Mouse (Mus musculus): Measurements from ENCODE around the gene Csf1. TPM values are rescaled to one million over a fixed set of nuclear protein-coding genes. Genes with fewer than 3 reads are reported as not detected.

Csf1 gene
- polyA plus RNA-seq, 1 experiment = 2.8 TPM

DNA sequence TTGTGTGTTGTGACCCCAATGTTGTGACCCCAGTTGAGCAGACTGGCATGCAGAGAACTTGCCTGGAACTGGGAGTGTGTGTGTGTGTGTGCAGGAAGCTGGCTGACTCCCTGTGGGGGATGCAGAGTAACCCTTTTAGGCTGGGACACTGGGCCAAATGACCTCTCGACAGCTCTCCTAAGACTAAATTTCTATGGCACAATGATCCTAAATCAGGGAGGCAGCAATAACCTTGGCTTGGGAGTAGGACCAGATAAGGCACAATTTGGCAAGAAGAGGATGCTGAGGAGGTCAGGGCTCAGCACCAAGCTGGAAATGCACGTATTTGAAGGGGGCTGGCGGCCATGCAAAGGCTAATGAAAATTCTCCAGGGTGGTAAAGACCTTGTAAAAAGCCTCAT lies 14.2 kb downstream of the Csf1 start:
- Histone ChIP-seq H3K4me3 (ENCODE audit: control insufficient read depth, low read depth, low read length) (no peak overlapping the region), H3K27ac (ENCODE audit: control insufficient read depth, insufficient read depth, low read depth, low read length) (no peak overlapping the region), H3K36me3 (ENCODE audit: control insufficient read depth, insufficient read depth, low read length) (no peaks in the 10 kb centered on the region), H3K27me3 (ENCODE audit: control insufficient read depth, insufficient read depth, low read length) (no peaks in the 10 kb centered on the region), H3K4me1 (ENCODE audit: control insufficient read depth, insufficient read depth, low read length) (peaks cover 32% of the 10 kb centered on the region)
- TF ChIP-seq CTCF (IDR thresholded peaks at IDR 0.05; ENCODE audit: control insufficient read depth, insufficient read depth, insufficient replicate concordance, low read depth, low read length) (no peak), POLR2A (IDR thresholded peaks at IDR 0.05; ENCODE audit: control insufficient read depth, low read depth, low read length) (no peak)

DNA sequence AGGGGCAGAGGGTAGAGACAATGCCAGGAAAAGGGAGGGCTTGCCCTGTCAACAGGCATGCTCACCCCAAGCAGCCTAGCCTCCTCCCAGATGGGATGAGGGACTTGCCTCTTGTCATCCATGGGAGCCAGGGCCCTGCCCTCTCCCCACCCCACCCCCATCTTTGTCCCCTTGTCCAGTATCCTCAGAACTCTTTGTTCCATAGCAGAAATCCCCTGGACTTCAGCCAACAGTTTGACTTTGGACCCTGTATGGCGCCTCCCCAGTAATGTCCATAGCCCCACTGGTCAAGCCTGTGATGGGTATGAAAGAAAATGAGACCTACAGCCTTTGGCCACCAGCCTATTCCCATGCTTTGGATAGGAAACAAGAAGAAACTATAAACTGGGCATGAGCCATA lies 16.6 kb downstream of the Csf1 start:
- Histone ChIP-seq H3K27ac (ENCODE audit: control insufficient read depth, insufficient read depth, low read depth, low read length) (peak overlapping the region; percentile 3; the same call in 1 of the 2 replicates), H3K27me3 (ENCODE audit: control insufficient read depth, insufficient read depth, low read length) (no peaks in the 10 kb centered on the region)
- TF ChIP-seq CTCF (IDR thresholded peaks at IDR 0.05; ENCODE audit: control insufficient read depth, insufficient read depth, insufficient replicate concordance, low read depth, low read length) (no peak), POLR2A (IDR thresholded peaks at IDR 0.05; ENCODE audit: control insufficient read depth, low read depth, low read length) (no peak)

DNA sequence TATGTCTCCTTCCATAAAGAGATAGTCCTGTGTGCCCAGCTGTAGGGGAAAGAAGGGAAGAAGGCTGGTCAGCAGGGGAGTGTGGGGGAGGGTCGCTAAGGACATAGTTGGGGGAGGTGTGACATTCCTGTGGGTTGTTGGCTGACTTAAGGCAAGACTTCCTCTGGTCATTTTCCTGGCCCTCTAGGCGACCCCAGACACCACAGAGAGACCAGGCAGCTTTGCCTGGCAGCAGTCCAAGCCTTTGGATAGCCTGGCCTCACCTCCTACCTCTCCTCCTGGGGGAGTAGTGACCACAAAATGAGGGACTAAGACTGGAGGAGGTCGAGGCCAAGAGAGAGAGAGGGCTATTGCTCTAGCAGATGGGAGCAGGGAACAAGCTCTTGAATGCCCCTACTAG lies 17.2 kb downstream of the Csf1 start:
- Histone ChIP-seq H3K36me3 (ENCODE audit: control insufficient read depth, insufficient read depth, low read length) (no peaks in the 10 kb centered on the region), H3K4me3 (ENCODE audit: control insufficient read depth, low read depth, low read length) (no peak overlapping the region), H3K27ac (ENCODE audit: control insufficient read depth, insufficient read depth, low read depth, low read length) (peak overlapping the region; percentile 3; the same call in 1 of the 2 replicates), H3K4me1 (ENCODE audit: control insufficient read depth, insufficient read depth, low read length) (peaks cover 30% of the 10 kb centered on the region), H3K27me3 (ENCODE audit: control insufficient read depth, insufficient read depth, low read length) (no peaks in the 10 kb centered on the region)
- TF ChIP-seq POLR2A (IDR thresholded peaks at IDR 0.05; ENCODE audit: control insufficient read depth, low read depth, low read length) = no peak

More for the DNA sequence above, 16.6 kb downstream of the Csf1 start:
- H3K36me3 ChIP-seq (ENCODE audit: control insufficient read depth, insufficient read depth, low read length) = no peaks in the 10 kb centered on the region
- peaks cover 30% of the 10 kb centered on the region for H3K4me1 ChIP-seq (ENCODE audit: control insufficient read depth, insufficient read depth, low read length)
- H3K4me3 ChIP-seq (ENCODE audit: control insufficient read depth, low read depth, low read length) = no peak overlapping the region

DNA sequence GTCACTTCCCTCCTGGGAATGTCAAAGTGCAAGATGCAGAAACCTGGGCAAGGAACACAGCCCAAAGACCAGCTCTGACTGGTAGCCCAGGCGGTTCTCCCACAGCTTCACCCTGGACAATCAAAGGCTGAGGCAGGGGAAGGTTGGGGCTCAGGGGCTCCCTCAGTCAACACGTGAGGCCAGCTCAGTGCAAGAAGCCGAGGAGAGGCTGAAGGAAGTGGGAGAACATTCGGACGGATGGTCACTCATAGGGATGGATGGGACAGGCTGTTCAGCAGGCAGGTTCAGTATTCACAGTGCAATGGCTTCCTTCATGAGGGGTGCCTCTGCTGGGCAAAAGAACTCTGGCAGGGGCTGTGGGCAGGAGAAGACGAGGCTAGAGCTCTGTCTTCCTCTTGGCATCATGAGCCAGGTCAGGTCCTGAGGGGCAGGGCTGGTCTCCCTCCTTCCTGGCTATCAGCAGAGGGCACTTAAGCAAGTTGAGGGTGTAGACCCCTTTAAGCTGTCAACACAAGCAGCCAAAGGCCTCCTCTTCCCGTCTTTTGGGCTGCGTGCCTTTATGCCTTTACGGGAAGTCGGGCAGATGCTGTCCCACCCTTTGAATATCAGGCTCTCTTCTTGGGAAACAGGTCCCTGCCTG lies 18.1 kb downstream of the Csf1 start:
- TF ChIP-seq CTCF (IDR thresholded peaks at IDR 0.05; ENCODE audit: control insufficient read depth, insufficient read depth, insufficient replicate concordance, low read depth, low read length) (no peak), POLR2A (IDR thresholded peaks at IDR 0.05; ENCODE audit: control insufficient read depth, low read depth, low read length) (no peak)
- H3K4me1 ChIP-seq (ENCODE audit: control insufficient read depth, insufficient read depth, low read length) = peaks cover 30% of the 10 kb centered on the region
- H3K4me3 ChIP-seq (ENCODE audit: control insufficient read depth, low read depth, low read length) = no peak overlapping the region
- no peaks in the 10 kb centered on the region for H3K36me3 ChIP-seq (ENCODE audit: control insufficient read depth, insufficient read depth, low read length)
- no peak overlapping the region for H3K27ac ChIP-seq (ENCODE audit: control insufficient read depth, insufficient read depth, low read depth, low read length)
- no peaks in the 10 kb centered on the region for H3K27me3 ChIP-seq (ENCODE audit: control insufficient read depth, insufficient read depth, low read length)

DNA sequence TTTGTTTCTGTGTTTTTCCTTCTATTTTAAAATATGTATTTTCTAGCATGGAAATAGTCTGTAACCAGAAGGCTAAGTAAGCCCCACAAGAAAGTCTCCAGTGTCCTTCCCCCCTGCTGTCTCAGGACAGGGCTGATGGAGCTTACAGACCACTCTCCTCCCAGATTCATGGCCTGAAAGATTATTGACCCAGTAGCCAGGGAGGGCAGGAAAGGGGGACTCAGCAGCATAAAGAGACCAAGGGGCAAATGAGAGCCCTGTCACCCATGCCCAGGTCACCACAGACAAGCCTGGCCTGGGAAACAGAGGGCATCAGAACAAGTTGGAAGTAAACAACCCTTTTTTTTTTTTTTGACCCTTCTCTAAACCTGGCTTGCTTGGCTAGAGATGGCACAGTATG lies 18.9 kb downstream of the Csf1 start:
- no peaks in the 10 kb centered on the region for H3K27me3 ChIP-seq (ENCODE audit: control insufficient read depth, insufficient read depth, low read length)
- no peak overlapping the region for H3K4me3 ChIP-seq (ENCODE audit: control insufficient read depth, low read depth, low read length)
- no peaks in the 10 kb centered on the region for H3K36me3 ChIP-seq (ENCODE audit: control insufficient read depth, insufficient read depth, low read length)
- H3K4me1 ChIP-seq (ENCODE audit: control insufficient read depth, insufficient read depth, low read length) = peaks cover 26% of the 10 kb centered on the region
- TF ChIP-seq CTCF (IDR thresholded peaks at IDR 0.05; ENCODE audit: control insufficient read depth, insufficient read depth, insufficient replicate concordance, low read depth, low read length) (no peak), POLR2A (IDR thresholded peaks at IDR 0.05; ENCODE audit: control insufficient read depth, low read depth, low read length) (no peak)
- no peak overlapping the region for H3K27ac ChIP-seq (ENCODE audit: control insufficient read depth, insufficient read depth, low read depth, low read length)

DNA sequence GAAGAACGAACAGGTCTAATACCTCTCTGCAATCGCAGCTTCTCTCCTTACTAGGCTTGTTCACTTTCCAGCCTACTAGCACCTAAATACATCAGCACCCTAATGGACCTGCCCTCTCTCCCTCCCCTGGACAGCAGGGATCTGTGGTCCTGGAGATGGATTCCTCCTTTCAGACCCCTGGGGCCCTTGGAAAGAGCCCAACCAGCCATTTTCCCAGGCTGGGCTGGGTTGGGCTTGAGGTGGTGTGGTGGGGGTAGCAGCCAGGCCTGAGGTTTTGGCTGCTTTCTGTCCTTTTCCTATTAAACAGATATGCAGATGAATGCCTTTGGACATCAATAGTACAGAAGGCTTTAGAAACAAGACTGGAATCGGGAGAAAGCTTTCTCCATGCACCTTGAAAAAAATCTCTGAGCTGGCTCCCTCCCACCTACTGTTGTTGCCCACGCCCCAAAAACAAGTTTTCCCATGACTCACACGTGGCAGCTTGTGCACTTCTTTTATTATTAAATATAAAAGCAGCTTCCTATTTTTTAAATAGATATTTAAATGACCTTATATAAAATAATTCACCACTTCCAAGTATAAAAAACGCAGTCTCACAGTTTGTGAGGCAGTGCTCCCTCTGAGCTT lies 19.6 kb downstream of the Csf1 start:
- Histone ChIP-seq H3K4me3 (ENCODE audit: control insufficient read depth, low read depth, low read length) (no peak overlapping the region), H3K27me3 (ENCODE audit: control insufficient read depth, insufficient read depth, low read length) (no peaks in the 10 kb centered on the region), H3K27ac (ENCODE audit: control insufficient read depth, insufficient read depth, low read depth, low read length) (no peak overlapping the region), H3K4me1 (ENCODE audit: control insufficient read depth, insufficient read depth, low read length) (peaks cover 24% of the 10 kb centered on the region), H3K36me3 (ENCODE audit: control insufficient read depth, insufficient read depth, low read length) (no peaks in the 10 kb centered on the region)
- TF ChIP-seq POLR2A (IDR thresholded peaks at IDR 0.05; ENCODE audit: control insufficient read depth, low read depth, low read length) (no peak), CTCF (IDR thresholded peaks at IDR 0.05; ENCODE audit: control insufficient read depth, insufficient read depth, insufficient replicate concordance, low read depth, low read length) (no peak)

DNA sequence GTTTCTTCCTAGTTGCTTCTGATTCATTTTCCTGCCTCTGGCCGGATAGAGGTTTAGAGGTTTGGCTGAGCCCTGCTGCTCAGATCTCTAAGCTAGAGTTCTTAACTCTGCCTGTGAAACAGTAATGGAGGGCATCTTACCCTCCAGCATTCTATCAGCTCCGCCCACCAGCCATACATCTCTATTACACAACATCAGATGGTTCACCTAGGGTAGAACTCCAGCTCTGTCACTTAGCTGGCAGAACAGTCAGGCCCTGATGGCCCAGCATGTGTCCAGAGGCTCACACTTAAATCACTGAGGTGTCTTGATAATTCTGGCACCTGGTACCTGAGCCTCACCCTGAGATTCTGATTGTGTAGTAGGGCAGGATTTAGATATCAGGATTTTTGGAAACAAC lies 20.3 kb downstream of the Csf1 start:
- no peaks in the 10 kb centered on the region for H3K36me3 ChIP-seq (ENCODE audit: control insufficient read depth, insufficient read depth, low read length)
- no peak overlapping the region for H3K4me3 ChIP-seq (ENCODE audit: control insufficient read depth, low read depth, low read length)
- H3K27ac ChIP-seq (ENCODE audit: control insufficient read depth, insufficient read depth, low read depth, low read length) = no peak overlapping the region; the same call in 1 of the 2 replicates
- H3K4me1 ChIP-seq (ENCODE audit: control insufficient read depth, insufficient read depth, low read length) = peaks cover 24% of the 10 kb centered on the region
- H3K27me3 ChIP-seq (ENCODE audit: control insufficient read depth, insufficient read depth, low read length) = no peaks in the 10 kb centered on the region
- TF ChIP-seq CTCF (IDR thresholded peaks at IDR 0.05; ENCODE audit: control insufficient read depth, insufficient read depth, insufficient replicate concordance, low read depth, low read length) = no peak
- TF ChIP-seq POLR2A (IDR thresholded peaks at IDR 0.05; ENCODE audit: control insufficient read depth, low read depth, low read length) = no peak
